Mouse (Mus musculus): ENCODE measurements around the gene Pax2. TPM values are rescaled to one million over a fixed set of nuclear protein-coding genes. Genes with fewer than 3 reads are reported as not detected.

Pax2 gene
- polyA plus RNA-seq, 1 experiment from 2014 or later, result 0.07 TPM

- Histone ChIP-seq H3K27ac (ENCODE audit: low read depth) (no peak overlapping the region), H3K4me3 (ENCODE audit: low read depth, low read length) (no peak overlapping the region), H3K4me2 (no peak overlapping the region), H3K36me3 (ENCODE audit: insufficient read depth) (no peaks in the 10 kb centered on the region), H3K9ac (no peak overlapping the region), H3K27me3 (ENCODE audit: insufficient read depth, low read length) (no peaks in the 10 kb centered on the region), H3K4me1 (ENCODE audit: insufficient read depth) (no peaks in the 10 kb centered on the region), H3K9me3 (ENCODE audit: low read depth, low read length) (no peaks in the 10 kb centered on the region)
- DNase-seq (no peak), ATAC-seq (ENCODE audit: insufficient read depth) (no peak)
- TF ChIP-seq CTCF (IDR thresholded peaks at IDR 0.05; ENCODE audit: low read depth), result no peak
- 33% methylated on average over 4 of the region's 4 CpGs for WGBS
Observed at GRCm38 (mm10) chr19:44784391-44784790, 28.5 kb downstream of the Pax2 start.

GRCm38 (mm10) chr19:44788488-44788887 is 32.6 kb downstream of the Pax2 start:
- Histone ChIP-seq H3K36me3 (ENCODE audit: insufficient read depth) (no peaks in the 10 kb centered on the region), H3K4me2 (no peak overlapping the region), H3K9me3 (ENCODE audit: low read depth, low read length) (no peaks in the 10 kb centered on the region), H3K9ac (no peak overlapping the region), H3K27ac (ENCODE audit: low read depth) (no peak overlapping the region), H3K27me3 (ENCODE audit: insufficient read depth, low read length) (no peaks in the 10 kb centered on the region; the same call in 1 of the 2 replicates), H3K4me1 (ENCODE audit: insufficient read depth) (no peaks in the 10 kb centered on the region), H3K4me3 (ENCODE audit: low read depth, low read length) (no peak overlapping the region)
- DNase-seq (no peak), ATAC-seq (ENCODE audit: insufficient read depth) (no peak)
- no peak for TF ChIP-seq CTCF (IDR thresholded peaks at IDR 0.05; ENCODE audit: low read depth)
- 81% methylated on average over 8 of the region's 8 CpGs for WGBS

GRCm38 (mm10) chr19:44791981-44792380 is 36.1 kb downstream of the Pax2 start:
- Histone ChIP-seq H3K27ac (ENCODE audit: low read depth) (no peak overlapping the region), H3K4me2 (no peak overlapping the region), H3K27me3 (ENCODE audit: insufficient read depth, low read length) (no peaks in the 10 kb centered on the region; the same call in 1 of the 2 replicates), H3K9me3 (ENCODE audit: low read depth, low read length) (no peaks in the 10 kb centered on the region), H3K4me1 (ENCODE audit: insufficient read depth) (no peaks in the 10 kb centered on the region), H3K9ac (no peak overlapping the region), H3K36me3 (ENCODE audit: insufficient read depth) (no peaks in the 10 kb centered on the region), H3K4me3 (ENCODE audit: low read depth, low read length) (no peak overlapping the region)
- 62% methylated on average over 4 of the region's 4 CpGs for WGBS
- no peak for TF ChIP-seq CTCF (IDR thresholded peaks at IDR 0.05; ENCODE audit: low read depth)
- no peak for DNase-seq
- no peak for ATAC-seq (ENCODE audit: insufficient read depth)

GRCm38 (mm10) chr19:44797110-44798060 is 41.5 kb downstream of the Pax2 start:
- H3K4me3 ChIP-seq (ENCODE audit: low read depth, low read length), result no peak overlapping the region
- no peak overlapping the region for H3K9ac ChIP-seq
- no peak overlapping the region for H3K27ac ChIP-seq (ENCODE audit: low read depth)
- TF ChIP-seq CTCF (IDR thresholded peaks at IDR 0.05; ENCODE audit: low read depth), result no peak
- H3K36me3 ChIP-seq (ENCODE audit: insufficient read depth), result no peaks in the 10 kb centered on the region
- no peak for DNase-seq
- H3K4me1 ChIP-seq (ENCODE audit: insufficient read depth), result no peaks in the 10 kb centered on the region
- no peak for ATAC-seq (ENCODE audit: insufficient read depth)
- no peaks in the 10 kb centered on the region for H3K9me3 ChIP-seq (ENCODE audit: low read depth, low read length)
- H3K27me3 ChIP-seq (ENCODE audit: insufficient read depth, low read length), result no peaks in the 10 kb centered on the region
- WGBS, result 21% methylated on average over 21 of the region's 21 CpGs
- H3K4me2 ChIP-seq, result no peak overlapping the region

GRCm38 (mm10) chr19:44798731-44799130 is 42.9 kb downstream of the Pax2 start:
- H3K9me3 ChIP-seq (ENCODE audit: low read depth, low read length), result no peaks in the 10 kb centered on the region
- no peaks in the 10 kb centered on the region for H3K27me3 ChIP-seq (ENCODE audit: insufficient read depth, low read length)
- H3K4me3 ChIP-seq (ENCODE audit: low read depth, low read length), result no peak overlapping the region
- WGBS, result 75% methylated on average over 6 of the region's 6 CpGs
- ATAC-seq (ENCODE audit: insufficient read depth), result no peak
- H3K4me1 ChIP-seq (ENCODE audit: insufficient read depth), result no peaks in the 10 kb centered on the region
- no peak for TF ChIP-seq CTCF (IDR thresholded peaks at IDR 0.05; ENCODE audit: low read depth)
- no peak overlapping the region for H3K9ac ChIP-seq
- no peaks in the 10 kb centered on the region for H3K36me3 ChIP-seq (ENCODE audit: insufficient read depth)
- no peak overlapping the region for H3K27ac ChIP-seq (ENCODE audit: low read depth)
- no peak overlapping the region for H3K4me2 ChIP-seq
- no peak for DNase-seq

- Histone ChIP-seq H3K9me3 (ENCODE audit: low read depth, low read length) (no peaks in the 10 kb centered on the region), H3K4me1 (ENCODE audit: insufficient read depth) (no peaks in the 10 kb centered on the region), H3K27ac (ENCODE audit: low read depth) (no peak overlapping the region), H3K4me2 (no peak overlapping the region), H3K4me3 (ENCODE audit: low read depth, low read length) (no peak overlapping the region), H3K36me3 (ENCODE audit: insufficient read depth) (no peaks in the 10 kb centered on the region), H3K27me3 (ENCODE audit: insufficient read depth, low read length) (no peaks in the 10 kb centered on the region), H3K9ac (no peak overlapping the region)
- TF ChIP-seq CTCF (IDR thresholded peaks at IDR 0.05; ENCODE audit: low read depth), result no peak
- 32% methylated on average over 5 of the region's 5 CpGs for WGBS
- no peak for ATAC-seq (ENCODE audit: insufficient read depth)
- peak; percentile 12 for DNase-seq
Observed at GRCm38 (mm10) chr19:44799156-44799555, 43.3 kb downstream of the Pax2 start.

GRCm38 (mm10) chr19:44800327-44800726 is 44.5 kb downstream of the Pax2 start:
- H3K9me3 ChIP-seq (ENCODE audit: low read depth, low read length), result no peaks in the 10 kb centered on the region
- no peaks in the 10 kb centered on the region for H3K36me3 ChIP-seq (ENCODE audit: insufficient read depth)
- no peak overlapping the region for H3K4me2 ChIP-seq
- ATAC-seq (ENCODE audit: insufficient read depth) (no peak), DNase-seq (no peak)
- H3K27ac ChIP-seq (ENCODE audit: low read depth), result no peak overlapping the region
- H3K4me1 ChIP-seq (ENCODE audit: insufficient read depth), result no peaks in the 10 kb centered on the region
- 38% methylated on average over 6 of the region's 6 CpGs for WGBS
- TF ChIP-seq CTCF (IDR thresholded peaks at IDR 0.05; ENCODE audit: low read depth), result no peak
- H3K27me3 ChIP-seq (ENCODE audit: insufficient read depth, low read length), result no peaks in the 10 kb centered on the region
- no peak overlapping the region for H3K4me3 ChIP-seq (ENCODE audit: low read depth, low read length)
- no peak overlapping the region for H3K9ac ChIP-seq
